Mouse (Mus musculus) granulocyte monocyte progenitor cell, adult 5-6 weeks (primary cell): ENCODE measurements around the gene Mybpc1. TPM values are rescaled to one million over a fixed set of nuclear protein-coding genes. Genes with fewer than 3 reads are reported as not detected.
"Not testable (repeated sequence)": the region's sequence is repeated elsewhere in the genome, so short reads cannot be mapped to it uniquely, and the experiment has no call there.

Source experiments
- ATAC-seq: replicated peaks from 2 replicates; pipeline ENCODE4 v1.8.0; 2016; ENCODE audit warnings: mild to moderate bottlenecking, moderate TSS enrichment, inconsistent platforms; ENCODE audit not compliant: poor library complexity, severe bottlenecking
- total RNA-seq, 2 experiments: library from RNA; stranded (forward) in 1 of 2; stranded (reverse) in 1 of 2; fragments of 200-712, 200-1000 nt in 1 of 2; fragments of >200 nt in 1 of 2; fragmentation: Nextera tagmentation in 1 of 2; gene quantifications; 2 replicates each; pipeline ENCODE4 v1.2.3; 2014 to 2017

Mybpc1 gene
- total RNA-seq, 2 experiments from 2014 or later: not detected

DNA sequence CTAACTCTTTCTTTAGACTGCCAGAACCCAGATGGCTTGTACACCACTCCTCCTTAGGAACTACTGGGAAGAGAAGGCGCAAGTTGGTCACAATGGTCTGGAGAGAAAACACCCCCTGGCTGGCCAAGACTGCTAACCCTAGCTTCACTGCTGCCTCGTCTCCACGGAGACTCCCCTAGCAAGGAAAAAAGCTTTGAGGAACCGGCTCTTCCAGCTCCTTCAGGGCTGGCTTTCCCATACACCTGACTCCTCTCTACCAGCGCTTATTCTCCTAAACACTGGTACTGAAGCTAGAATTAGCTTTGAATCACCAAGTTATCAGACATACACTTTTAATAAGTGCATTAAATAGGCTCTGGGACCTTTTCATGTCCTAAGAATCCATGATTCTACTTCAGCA lies 105.0 kb downstream of the Mybpc1 start:
- ATAC-seq: no peak

DNA sequence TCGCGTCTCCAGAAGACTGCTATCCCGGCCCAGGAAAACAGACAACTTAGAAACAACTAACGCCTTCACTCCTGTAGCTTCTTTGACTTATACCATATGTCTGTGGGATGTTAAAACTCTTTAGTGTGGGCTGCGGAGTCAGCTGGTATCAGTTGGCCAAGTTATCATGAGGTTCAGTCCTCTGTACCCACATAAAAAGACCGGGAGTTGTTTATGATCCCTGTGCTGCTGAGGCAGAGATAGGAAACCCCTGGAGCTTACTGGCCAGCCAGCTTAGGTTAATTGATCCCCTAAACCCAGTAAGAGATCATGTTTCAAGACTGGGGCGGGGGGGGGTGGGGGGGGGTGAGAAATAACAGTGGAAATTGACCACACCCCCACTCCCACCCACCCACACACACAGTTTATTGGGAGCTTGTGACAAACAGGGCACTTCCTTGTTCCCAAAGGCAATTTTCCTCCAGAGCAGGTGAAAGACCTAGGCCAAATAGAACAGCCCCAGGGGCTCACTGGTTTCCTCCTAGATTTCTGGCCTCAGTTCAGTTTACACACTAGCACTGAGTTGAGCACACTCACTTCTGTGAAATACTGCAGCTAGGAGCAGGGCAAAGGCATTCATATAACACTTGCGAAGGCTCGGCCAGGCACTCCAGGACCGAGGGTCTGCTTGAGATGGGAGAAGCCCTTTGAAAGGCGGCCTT lies 107.9 kb downstream of the Mybpc1 start:
- no peak for ATAC-seq

DNA sequence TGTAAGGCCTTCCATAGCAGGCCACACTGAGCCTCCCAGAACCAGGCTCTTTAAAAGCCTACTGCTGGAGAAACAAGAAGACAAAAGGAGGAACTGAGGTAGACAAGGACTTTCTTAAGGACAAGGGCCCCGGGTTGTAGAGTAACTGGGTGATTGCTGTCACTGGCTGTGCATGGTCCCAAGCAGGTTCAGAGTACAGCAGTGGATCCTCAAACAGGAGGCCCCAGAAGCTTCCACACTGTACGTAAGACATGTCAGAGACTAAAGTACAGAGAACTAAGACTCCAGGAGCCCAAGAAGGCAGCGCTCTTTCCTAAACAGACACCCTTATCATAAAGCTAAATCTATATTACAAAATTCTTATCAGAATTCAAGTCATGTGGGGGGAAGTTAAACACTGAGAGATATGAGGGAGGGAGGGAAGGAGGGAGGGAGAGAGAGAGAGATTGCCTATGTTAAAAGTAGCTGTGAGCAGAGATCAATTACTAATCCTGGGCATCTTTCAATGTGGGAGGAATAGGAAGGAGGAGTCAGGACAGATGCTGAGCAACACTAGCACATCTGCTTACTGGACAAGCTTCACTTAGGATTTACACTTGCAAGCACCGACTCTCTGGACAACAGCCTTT lies 109.9 kb downstream of the Mybpc1 start:
- peak; percentile 16; the same call in 1 of the 2 replicates for ATAC-seq

DNA sequence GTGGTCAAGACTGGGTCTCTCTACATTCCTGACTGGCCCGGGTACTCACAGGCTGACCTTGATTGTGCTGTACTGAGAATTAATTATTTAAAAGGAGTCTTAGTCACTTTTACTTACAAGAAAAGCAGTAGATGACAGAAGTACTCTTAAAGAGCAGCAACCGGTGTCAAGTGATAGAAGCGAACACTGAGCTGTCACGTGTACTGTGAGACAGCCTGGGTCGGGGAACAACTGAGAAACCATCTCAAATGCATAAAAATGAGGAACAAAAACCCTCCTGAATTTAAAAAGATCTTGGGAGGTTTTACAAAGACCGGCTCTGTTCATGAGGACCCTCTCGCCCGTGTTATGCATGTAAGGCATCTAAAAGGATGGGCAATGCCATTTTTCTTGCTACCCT lies 112.3 kb downstream of the Mybpc1 start:
- ATAC-seq: peak; percentile 50

DNA sequence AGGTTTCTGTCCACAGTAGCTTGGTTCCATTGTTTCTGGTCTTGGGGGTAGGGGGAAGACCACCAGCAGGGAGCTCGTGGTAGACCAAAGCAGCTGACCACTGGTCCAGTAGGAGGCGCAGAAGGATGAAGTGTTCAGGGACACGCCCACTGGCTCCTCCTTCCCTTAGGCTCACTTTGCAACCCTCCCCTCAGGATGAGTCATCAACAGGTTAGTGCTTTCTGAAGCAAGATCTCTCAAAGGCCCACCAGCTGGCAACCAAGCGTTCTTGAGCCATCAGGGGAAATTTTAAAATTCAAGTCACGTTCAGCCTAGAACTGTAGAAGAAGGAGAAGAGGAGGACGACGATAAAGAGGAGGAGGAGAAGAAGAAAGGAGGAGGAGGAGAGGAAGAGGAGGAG lies 113.3 kb downstream of the Mybpc1 start:
- peak; percentile 92 for ATAC-seq

DNA sequence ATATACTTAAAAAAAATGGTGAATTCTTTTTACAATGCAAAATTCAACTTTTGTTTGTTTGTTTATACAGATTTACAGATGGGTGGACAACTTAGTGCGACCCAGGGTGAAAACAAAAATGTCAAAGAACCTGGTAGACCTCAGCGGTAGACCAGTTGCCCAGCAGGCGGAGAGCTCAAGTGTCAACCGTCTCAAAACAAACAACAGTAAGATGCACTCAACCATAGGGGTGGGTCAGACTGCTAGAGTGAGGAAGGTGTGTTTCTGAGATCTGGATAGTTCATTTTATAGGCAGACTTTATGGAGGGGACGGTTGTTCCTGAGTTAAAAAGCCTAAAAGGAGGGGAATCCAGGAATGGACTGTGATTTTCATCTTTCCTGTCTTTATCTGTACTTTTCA lies 116.3 kb downstream of the Mybpc1 start:
- ATAC-seq: no peak

DNA sequence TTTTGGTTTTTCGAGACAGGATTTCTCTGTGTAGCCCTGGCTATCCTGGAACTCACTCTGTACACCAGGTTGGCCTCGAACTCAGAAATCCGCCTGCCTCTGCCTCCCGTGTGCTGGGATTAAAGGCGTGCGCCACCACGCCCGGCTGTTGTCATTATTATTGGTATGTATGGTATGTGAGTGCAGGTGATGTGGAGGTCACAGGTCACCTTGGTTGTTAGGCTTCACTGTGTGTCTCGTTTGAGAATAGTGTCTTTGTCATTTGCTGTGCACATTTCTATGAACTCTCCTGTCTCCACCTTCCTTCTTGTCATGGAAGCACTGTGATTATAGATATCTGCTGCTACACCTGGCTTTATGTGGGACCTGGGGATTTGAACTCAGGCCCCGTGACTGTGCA lies 122.1 kb downstream of the Mybpc1 start:
- not testable (repeated sequence) for ATAC-seq

Other genes starting within 250 kb of the Mybpc1 start
- gene Dram1, start 226.1 kb downstream of the Mybpc1 start, total RNA-seq (2014; fragmentation: Nextera tagmentation): 21.7 and 34.6 TPM in 2 replicates
- 24.8 and 33.2 TPM in 2 replicates for gene Dram1, start 226.1 kb downstream of the Mybpc1 start, total RNA-seq (2017)
- 80.5 and 85.2 TPM in 2 replicates for gene Gnptab, start 226.0 kb downstream of the Mybpc1 start, total RNA-seq (2014; fragmentation: Nextera tagmentation)
- 53.4 and 62.9 TPM in 2 replicates for gene Gnptab, start 226.0 kb downstream of the Mybpc1 start, total RNA-seq (2017)
- not detected in 2 replicates for gene Sycp3, start 145.6 kb downstream of the Mybpc1 start, total RNA-seq (2014; fragmentation: Nextera tagmentation)
- gene Sycp3, start 145.6 kb downstream of the Mybpc1 start, total RNA-seq (2017): 0.30 TPM in 1 of 2 replicates, not detected in the other
- gene Chpt1, start 101.1 kb downstream of the Mybpc1 start, total RNA-seq (2014; fragmentation: Nextera tagmentation): 13.3 and 30.8 TPM in 2 replicates
- 23.8 and 31.7 TPM in 2 replicates for gene Chpt1, start 101.1 kb downstream of the Mybpc1 start, total RNA-seq (2017)
- gene Spic, start 79.9 kb upstream of the Mybpc1 start, total RNA-seq (2014; fragmentation: Nextera tagmentation): 1.9 TPM in 1 of 2 replicates, not detected in the other
- gene Spic, start 79.9 kb upstream of the Mybpc1 start, total RNA-seq (2017): 3.1 TPM in 1 of 2 replicates, not detected in the other
- 82.8 and 86.9 TPM in 2 replicates for gene Arl1, start 125.7 kb upstream of the Mybpc1 start, total RNA-seq (2014; fragmentation: Nextera tagmentation)
- 105 and 108 TPM in 2 replicates for gene Arl1, start 125.7 kb upstream of the Mybpc1 start, total RNA-seq (2017)
- 48.1 and 63.5 TPM in 2 replicates for gene Utp20, start 221.7 kb upstream of the Mybpc1 start, total RNA-seq (2014; fragmentation: Nextera tagmentation)
- gene Utp20, start 221.7 kb upstream of the Mybpc1 start, total RNA-seq (2017): 38.1 and 52.6 TPM in 2 replicates